Mouse (Mus musculus): ENCODE measurements around the gene Usp5. TPM values are rescaled to one million over a fixed set of nuclear protein-coding genes. Genes with fewer than 3 reads are reported as not detected.

Gene Usp5
- polyA plus RNA-seq (2015; fragmentation: Nextera tagmentation; extraction: Ambion mirVana) = 220 and 223 TPM in 2 replicates

GRCm38 (mm10) chr6:124828868-124829798, at the start of gene Usp5, which contains the start of gene Cdca3:
Gene Usp5, minus strand, starts transcription at chr6:124829484.
Gene Cdca3, plus strand, starts transcription at chr6:124829547.
- Histone ChIP-seq H3K4me1 (ENCODE audit: control insufficient read depth, insufficient read depth, low read length) (peaks cover 16% of the 10 kb centered on the region), H3K9me3 (replicated peaks; ENCODE audit: control insufficient read depth, low read length, poor library complexity, severe bottlenecking) (no peaks in the 10 kb centered on the region), H3K4me3 (ENCODE audit: low read depth, low read length) (peak within 1 kb of the TSS; percentile 48), H3K27ac (ENCODE audit: low read length) (peak within 1 kb of the TSS; percentile 83), H3K9ac (ENCODE audit: low read depth, low read length) (peak within 1 kb of the TSS; percentile 71), H3K27me3 (ENCODE audit: control insufficient read depth, insufficient read depth, low read depth, low read length) (no peaks in the 10 kb centered on the region), H3K4me2 (ENCODE audit: low read length) (peak within 1 kb of the TSS; percentile 87), H3K36me3 (ENCODE audit: control insufficient read depth, insufficient read depth, low read length) (peaks cover 20% of the 10 kb centered on the region)
- under 1% methylated on average over 55 of the region's 55 CpGs for WGBS
- peak; percentile 96 for ATAC-seq

- H3K4me2 ChIP-seq (ENCODE audit: low read length) = no peak overlapping the region
- H3K27me3 ChIP-seq (ENCODE audit: control insufficient read depth, insufficient read depth, low read depth, low read length) = no peaks in the 10 kb centered on the region
- no peak overlapping the region for H3K9ac ChIP-seq (ENCODE audit: low read depth, low read length)
- H3K27ac ChIP-seq (ENCODE audit: low read length) = no peak overlapping the region
- H3K9me3 ChIP-seq (replicated peaks; ENCODE audit: control insufficient read depth, low read length, poor library complexity, severe bottlenecking) = no peaks in the 10 kb centered on the region
- H3K36me3 ChIP-seq (ENCODE audit: control insufficient read depth, insufficient read depth, low read length) = no peaks in the 10 kb centered on the region
- no peak overlapping the region for H3K4me3 ChIP-seq (ENCODE audit: low read depth, low read length)
- H3K4me1 ChIP-seq (ENCODE audit: control insufficient read depth, insufficient read depth, low read length) = no peaks in the 10 kb centered on the region
- no peak for ATAC-seq
- WGBS = 62% methylated on average over 2 of the region's 3 CpGs
These were observed 45.1 kb upstream of the Usp5 start for GRCm38 (mm10) chr6:124874348-124874747.

DNA sequence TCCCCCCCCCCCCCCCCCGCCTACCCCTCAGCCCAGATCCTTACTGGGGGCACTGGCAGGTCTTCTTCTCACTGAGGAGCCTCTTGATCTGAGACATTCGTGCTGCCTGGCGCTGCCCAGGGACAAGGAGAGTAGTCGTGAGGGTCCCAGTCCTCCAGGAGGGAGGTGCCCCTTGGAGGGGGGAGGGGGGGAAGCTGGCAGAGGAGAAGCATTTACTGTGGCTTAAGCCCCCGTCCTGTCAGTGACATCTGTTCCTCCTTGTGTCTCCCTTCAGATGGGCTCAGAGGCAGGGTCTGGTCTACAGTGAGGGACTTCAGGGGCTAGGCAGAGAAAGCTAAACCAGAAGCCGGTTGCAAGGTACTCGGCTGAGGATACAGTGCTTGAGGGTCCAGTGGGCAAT, 37.3 kb upstream of the Usp5 start:
- no peak overlapping the region for H3K4me2 ChIP-seq (ENCODE audit: low read length)
- H3K27me3 ChIP-seq (ENCODE audit: control insufficient read depth, insufficient read depth, low read depth, low read length) = no peaks in the 10 kb centered on the region
- H3K36me3 ChIP-seq (ENCODE audit: control insufficient read depth, insufficient read depth, low read length) = no peaks in the 10 kb centered on the region
- no peak overlapping the region for H3K27ac ChIP-seq (ENCODE audit: low read length)
- H3K9ac ChIP-seq (ENCODE audit: low read depth, low read length) = peak overlapping the region; percentile 20; the same call in 1 of the 2 replicates
- WGBS = 49% methylated on average over 6 of the region's 7 CpGs
- no peak for ATAC-seq
- no peaks in the 10 kb centered on the region for H3K9me3 ChIP-seq (replicated peaks; ENCODE audit: control insufficient read depth, low read length, poor library complexity, severe bottlenecking)
- H3K4me3 ChIP-seq (ENCODE audit: low read depth, low read length) = no peak overlapping the region
- peaks cover 26% of the 10 kb centered on the region for H3K4me1 ChIP-seq (ENCODE audit: control insufficient read depth, insufficient read depth, low read length)

- no peaks in the 10 kb centered on the region for H3K9me3 ChIP-seq (replicated peaks; ENCODE audit: control insufficient read depth, low read length, poor library complexity, severe bottlenecking)
- H3K4me1 ChIP-seq (ENCODE audit: control insufficient read depth, insufficient read depth, low read length) = peaks cover 33% of the 10 kb centered on the region
- H3K27me3 ChIP-seq (ENCODE audit: control insufficient read depth, insufficient read depth, low read depth, low read length) = no peaks in the 10 kb centered on the region
- 51% methylated on average over 18 of the region's 18 CpGs for WGBS
- no peak overlapping the region for H3K4me2 ChIP-seq (ENCODE audit: low read length)
- peak overlapping the region; percentile 6 for H3K9ac ChIP-seq (ENCODE audit: low read depth, low read length)
- no peak for ATAC-seq
- H3K4me3 ChIP-seq (ENCODE audit: low read depth, low read length) = no peak overlapping the region
- peaks cover 3% of the 10 kb centered on the region; the same call in 1 of the 2 replicates for H3K36me3 ChIP-seq (ENCODE audit: control insufficient read depth, insufficient read depth, low read length)
- no peak overlapping the region for H3K27ac ChIP-seq (ENCODE audit: low read length)
These were observed 36.6 kb upstream of the Usp5 start for GRCm38 (mm10) chr6:124865766-124866362.

- Histone ChIP-seq H3K4me1 (ENCODE audit: control insufficient read depth, insufficient read depth, low read length) (peaks cover 48% of the 10 kb centered on the region), H3K27me3 (ENCODE audit: control insufficient read depth, insufficient read depth, low read depth, low read length) (no peaks in the 10 kb centered on the region), H3K36me3 (ENCODE audit: control insufficient read depth, insufficient read depth, low read length) (peaks cover 5% of the 10 kb centered on the region; the same call in 1 of the 2 replicates), H3K27ac (ENCODE audit: low read length) (peak within 1 kb of the TSS; percentile 97), H3K4me3 (ENCODE audit: low read depth, low read length) (peak within 1 kb of the TSS; percentile 68), H3K9ac (ENCODE audit: low read depth, low read length) (peak within 1 kb of the TSS; percentile 94), H3K4me2 (ENCODE audit: low read length) (peak within 1 kb of the TSS; percentile 72), H3K9me3 (replicated peaks; ENCODE audit: control insufficient read depth, low read length, poor library complexity, severe bottlenecking) (no peaks in the 10 kb centered on the region)
- peak; percentile 70 for ATAC-seq
- WGBS = under 1% methylated on average over 33 of the region's 43 CpGs
These were observed 34.5 kb upstream of the Usp5 start, which contains the start of gene Gpr162 for GRCm38 (mm10) chr6:124863658-124864298. Gene Gpr162, minus strand, starts transcription at chr6:124863983.

GRCm38 (mm10) chr6:124863125-124863657, 33.9 kb upstream of the Usp5 start:
- WGBS = 0% methylated on average over 11 of the region's 16 CpGs
- peak overlapping the region; percentile 68 for H3K4me3 ChIP-seq (ENCODE audit: low read depth, low read length)
- ATAC-seq = peak; percentile 25
- peaks cover 5% of the 10 kb centered on the region; the same call in 1 of the 2 replicates for H3K36me3 ChIP-seq (ENCODE audit: control insufficient read depth, insufficient read depth, low read length)
- H3K9me3 ChIP-seq (replicated peaks; ENCODE audit: control insufficient read depth, low read length, poor library complexity, severe bottlenecking) = no peaks in the 10 kb centered on the region
- H3K4me2 ChIP-seq (ENCODE audit: low read length) = peak overlapping the region; percentile 72
- peaks cover 53% of the 10 kb centered on the region for H3K4me1 ChIP-seq (ENCODE audit: control insufficient read depth, insufficient read depth, low read length)
- peak overlapping the region; percentile 94 for H3K9ac ChIP-seq (ENCODE audit: low read depth, low read length)
- H3K27me3 ChIP-seq (ENCODE audit: control insufficient read depth, insufficient read depth, low read depth, low read length) = no peaks in the 10 kb centered on the region
- peak overlapping the region; percentile 97 for H3K27ac ChIP-seq (ENCODE audit: low read length)

- H3K4me1 ChIP-seq (ENCODE audit: control insufficient read depth, insufficient read depth, low read length) = peaks cover 59% of the 10 kb centered on the region
- no peaks in the 10 kb centered on the region for H3K27me3 ChIP-seq (ENCODE audit: control insufficient read depth, insufficient read depth, low read depth, low read length)
- H3K4me3 ChIP-seq (ENCODE audit: low read depth, low read length) = peak overlapping the region; percentile 68
- H3K27ac ChIP-seq (ENCODE audit: low read length) = peak overlapping the region; percentile 97
- H3K9ac ChIP-seq (ENCODE audit: low read depth, low read length) = peak overlapping the region; percentile 94
- peak; percentile 2; the same call in 1 of the 2 replicates for ATAC-seq
- H3K4me2 ChIP-seq (ENCODE audit: low read length) = peak overlapping the region; percentile 72
- H3K9me3 ChIP-seq (replicated peaks; ENCODE audit: control insufficient read depth, low read length, poor library complexity, severe bottlenecking) = no peaks in the 10 kb centered on the region
- 13% methylated on average over 8 of the region's 8 CpGs for WGBS
- H3K36me3 ChIP-seq (ENCODE audit: control insufficient read depth, insufficient read depth, low read length) = peaks cover 5% of the 10 kb centered on the region; the same call in 1 of the 2 replicates
These were observed 33.3 kb upstream of the Usp5 start for GRCm38 (mm10) chr6:124862406-124863124.

DNA sequence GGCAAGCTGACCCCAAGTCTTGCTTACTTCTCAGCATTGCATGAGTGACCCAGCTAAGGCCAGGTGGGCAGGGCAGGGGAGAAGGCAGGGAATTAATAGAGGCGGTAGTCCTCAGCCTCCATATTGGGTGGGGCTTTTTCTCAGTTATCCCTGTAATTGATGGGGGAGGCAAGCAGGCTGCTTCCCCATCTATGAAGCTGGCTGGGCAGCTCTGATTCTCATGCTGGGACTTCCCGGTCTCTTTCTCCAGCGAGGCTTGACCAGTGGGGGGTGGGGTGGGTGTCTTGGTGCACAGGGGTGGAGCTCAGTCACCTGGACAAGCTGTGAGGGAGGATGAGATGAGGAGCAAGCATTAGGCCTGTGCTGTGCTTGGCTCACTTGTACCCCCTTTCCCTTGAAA, 32.5 kb upstream of the Usp5 start:
- H3K4me2 ChIP-seq (ENCODE audit: low read length) = peak overlapping the region; percentile 72
- H3K4me3 ChIP-seq (ENCODE audit: low read depth, low read length) = peak overlapping the region; percentile 68
- H3K27me3 ChIP-seq (ENCODE audit: control insufficient read depth, insufficient read depth, low read depth, low read length) = no peaks in the 10 kb centered on the region
- no peak for ATAC-seq
- H3K36me3 ChIP-seq (ENCODE audit: control insufficient read depth, insufficient read depth, low read length) = peaks cover 5% of the 10 kb centered on the region; the same call in 1 of the 2 replicates
- WGBS = 29% methylated on average over 3 of the region's 3 CpGs
- peak overlapping the region; percentile 97 for H3K27ac ChIP-seq (ENCODE audit: low read length)
- H3K4me1 ChIP-seq (ENCODE audit: control insufficient read depth, insufficient read depth, low read length) = peaks cover 59% of the 10 kb centered on the region
- H3K9ac ChIP-seq (ENCODE audit: low read depth, low read length) = peak overlapping the region; percentile 94
- H3K9me3 ChIP-seq (replicated peaks; ENCODE audit: control insufficient read depth, low read length, poor library complexity, severe bottlenecking) = no peaks in the 10 kb centered on the region
